Mouse (Mus musculus) leukemia stem cell, adult 10-12 weeks (primary cell): ENCODE measurements around the gene Ggt7. TPM values are rescaled to one million over a fixed set of nuclear protein-coding genes. Genes with fewer than 3 reads are reported as not detected.

Source experiments
- polyA plus RNA-seq: library from polyadenylated mRNA; stranded (reverse); fragments of >175 nt; gene quantifications from 2 replicates; pipeline ENCODE4 v1.2.3, GENCODE M21; 2012; ENCODE audit warnings: low replicate concordance

Ggt7 gene
- polyA plus RNA-seq, result 0.42 and 2.8 TPM in 2 replicates

GRCm38 (mm10) chr2:155517455-155518423 lies at the start of gene Ggt7, which contains the start of gene Acss2:
Gene Ggt7 (minus strand): TSS chr2:155518237.
Gene Acss2 (plus strand): TSS chr2:155517948.

DNA sequence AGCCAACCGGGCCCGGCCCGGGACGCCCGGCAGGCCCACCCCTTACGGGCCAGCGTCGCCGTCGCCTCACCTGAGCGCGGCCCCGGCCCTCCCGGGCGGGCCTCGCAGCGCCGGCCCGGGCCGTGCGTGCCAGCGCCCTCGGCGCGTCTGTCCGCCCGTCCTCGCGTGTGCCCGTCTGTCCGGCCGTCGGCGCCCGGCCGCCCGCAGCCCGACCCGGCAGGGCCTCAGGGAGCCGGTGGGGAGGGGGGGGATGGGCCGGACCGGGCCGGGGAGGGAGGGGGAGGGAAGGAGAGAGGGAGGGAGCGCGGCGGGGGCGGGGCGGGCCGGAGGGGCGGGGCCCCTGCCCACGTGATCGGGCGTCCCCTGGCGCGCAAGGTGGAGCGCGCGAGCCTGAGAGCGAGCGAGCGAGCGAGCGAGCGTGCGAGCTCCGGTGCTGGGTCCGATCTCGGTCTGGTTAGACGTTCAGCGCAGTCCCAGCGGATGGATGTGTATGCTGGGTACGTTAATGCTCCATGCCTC lies 44.4 kb downstream of the Ggt7 start, which contains the start of gene Ncoa6:
Gene Ncoa6, minus strand, starts transcription at position 325 of the 519 bp plus-strand sequence.

Other genes starting within 250 kb of the Ggt7 start
- 23.7 and 45.4 TPM in 2 replicates for gene Map1lc3a, start 241.9 kb downstream of the Ggt7 start, polyA plus RNA-seq
- gene Pigu, start 160.8 kb downstream of the Ggt7 start, polyA plus RNA-seq, result 9.1 and 14.6 TPM in 2 replicates
- gene Trp53inp2, start 137.2 kb downstream of the Ggt7 start, polyA plus RNA-seq, result 11.6 and 16.1 TPM in 2 replicates
- 51.9 and 92.6 TPM in 2 replicates for gene Ncoa6, start 44.3 kb downstream of the Ggt7 start, polyA plus RNA-seq
- gene Acss2, start 289 bp downstream of the Ggt7 start, polyA plus RNA-seq, result 6.8 and 22.3 TPM in 2 replicates
- 17.2 and 20.6 TPM in 2 replicates for gene Gss, start 74.6 kb upstream of the Ggt7 start, polyA plus RNA-seq
- 2.6 and 5.9 TPM in 2 replicates for gene Myh7b, start 93.0 kb upstream of the Ggt7 start, polyA plus RNA-seq
- 79.6 and 93.0 TPM in 2 replicates for gene Trpc4ap, start 174.1 kb upstream of the Ggt7 start, polyA plus RNA-seq
- 52.9 and 96.9 TPM in 2 replicates for gene Edem2, start 211.2 kb upstream of the Ggt7 start, polyA plus RNA-seq
- not detected in 2 replicates for gene Gm17581, start 217.6 kb upstream of the Ggt7 start, polyA plus RNA-seq
- 0.71 and 3.0 TPM in 2 replicates for gene Procr, start 232.9 kb upstream of the Ggt7 start, polyA plus RNA-seq